In the genomic region with DNA sequence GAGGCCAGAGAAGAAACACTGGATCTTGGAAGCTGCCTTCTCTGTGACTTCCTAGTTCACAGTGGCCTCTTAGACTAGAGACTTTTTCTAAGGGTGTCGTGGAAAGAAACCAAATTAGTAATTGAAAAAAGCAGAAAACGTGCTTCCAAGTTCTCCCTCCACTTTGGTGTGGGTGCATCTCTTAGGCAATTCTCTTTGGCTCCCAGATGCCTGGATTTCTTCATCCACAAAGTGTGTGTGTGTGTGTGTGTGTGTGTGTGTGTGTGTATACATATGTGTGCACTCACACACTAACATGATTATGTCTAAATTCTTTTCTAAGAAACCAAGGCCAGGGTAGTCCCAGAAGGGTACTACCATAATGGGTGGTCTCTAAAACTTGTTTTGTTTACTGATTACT, we compare ENCODE assay signal across 8 mouse cellular contexts. TPM values are rescaled to one million over a fixed set of nuclear protein-coding genes. Genes with fewer than 3 reads are reported as not detected.
DNase-seq lines count a peak whose midpoint lies in the region; ATAC-seq lines count a peak whose summit lies in the region.

No protein-coding gene starts in this region.

- peaks cover 2% of the 10 kb centered on the region; the same call in 1 of the 2 replicates for H3K4me1 ChIP-seq in hindbrain, embryonic 11.5 days (replicated peaks; ENCODE audit: control insufficient read depth, insufficient read depth, low read length)

- intact Hi-C loops in gastrocnemius, postnatal 14 days (cut with DNase I; ENCODE audit: low total_unique reads): no loop called here

- no peaks in the 10 kb centered on the region for H3K27me3 ChIP-seq in hindbrain, embryonic 11.5 days (ENCODE audit: control insufficient read depth, insufficient read depth, low read length)

- no peaks in the 10 kb centered on the region for H3K9me3 ChIP-seq in hindbrain, embryonic 11.5 days (ENCODE audit: control insufficient read depth, low read length)

- no peak overlapping the region for H3K4me2 ChIP-seq in hindbrain, embryonic 11.5 days (replicated peaks; ENCODE audit: low read depth, low read length)

- no peaks in the 10 kb centered on the region for H3K36me3 ChIP-seq in hindbrain, embryonic 11.5 days (ENCODE audit: control insufficient read depth, insufficient read depth, low read length)

- H3K27ac ChIP-seq in hindbrain, embryonic 11.5 days (ENCODE audit: low read depth, low read length): 0 out of 2 replicates have a peak overlapping the region, but pooled peaks have one; percentile 24

- peak; percentile 54 for DNase-seq in gastrocnemius, postnatal 25 days
- no peak for DNase-seq in gastrocnemius, postnatal 14 days
- DNase-seq in MN1 (ENCODE audit: low spot score): peak; percentile 55
- no peak for DNase-seq in hindbrain, embryonic 11.5 days (ENCODE audit: low spot score)
- peak; percentile 63 for DNase-seq in lung, postnatal 10 days
- no peak for DNase-seq in layer of hippocampus, adult 9-11 months
- DNase-seq in frontal cortex, postnatal 10 days (ENCODE audit: low spot score in 2 of 2): no peak
- no peak for DNase-seq in cerebellum, adult 18-20 months

- no peak overlapping the region for H3K4me3 ChIP-seq in hindbrain, embryonic 11.5 days (ENCODE audit: low read depth, low read length)

- ATAC-seq in hindbrain, embryonic 11.5 days (ENCODE audit: low FRiP score): no peak

- H3K9ac ChIP-seq in hindbrain, embryonic 11.5 days (ENCODE audit: low read depth, low read length): no peak overlapping the region

- 57% methylated on average over 2 of the region's 2 CpGs for WGBS in hindbrain, embryonic 11.5 days

RNA-seq across cellular contexts. Expression of gene Traf3ip2, which starts 1.2 kb away (rescaled TPM):
- total RNA-seq in gastrocnemius, postnatal 25 days (2021): 1 to 10 TPM; 4.8 to 5.7 TPM
- 1 to 10 TPM; 4.2 to 7.9 TPM for total RNA-seq in gastrocnemius, postnatal 14 days (2021)
- 5.6 and 7.2 TPM in 2 replicates for polyA plus RNA-seq in hindbrain, embryonic 11.5 days (2014; fragmentation: Nextera tagmentation; extraction: Ambion mirVana)

Comparison
In these comparisons a context has a peak if more than half of its experiments do, and no peak if none do; other contexts are left out.
1. DNase-seq: peak in gastrocnemius, postnatal 25 days (single experiment), MN1 (single experiment) and lung, postnatal 10 days (single experiment); none in gastrocnemius, postnatal 14 days (single experiment), hindbrain, embryonic 11.5 days (single experiment), layer of hippocampus, adult 9-11 months (single experiment), frontal cortex, postnatal 10 days (0 of 2) and cerebellum, adult 18-20 months (0 of 2).